In genomic region chr2:14244668-14245067, GRCm38 (mm10) we compare ENCODE assay signal across 24 mouse cellular contexts. TPM values are rescaled to one million over a fixed set of nuclear protein-coding genes. Genes with fewer than 3 reads are reported as not detected.
DNase-seq lines count a peak whose midpoint lies in the region; ATAC-seq and TF ChIP-seq lines count a peak whose summit lies in the region.
"Had no signal": no experiment of that assay in that cellular context is flagged by ENCODE, and none has a peak within 500 bp of the region (broad histone marks: within the 10 kb centered on the region; RNA-seq: fewer than 3 reads in every experiment).

No protein-coding gene starts in this region.

- WGBS in liver, postnatal 0 days (ENCODE audit: insufficient replicate concordance): 26% methylated on average over 2 of the region's 2 CpGs
- 38% methylated on average over 2 of the region's 2 CpGs for WGBS in liver, embryonic 12.5 days (ENCODE audit: insufficient replicate concordance)

- no peaks in the 10 kb centered on the region for H3K27me3 ChIP-seq in liver, postnatal 0 days (ENCODE audit: insufficient read depth, low read length)
- H3K27me3 ChIP-seq in liver, embryonic 12.5 days (replicated peaks): no peaks in the 10 kb centered on the region
- H3K27me3 ChIP-seq: heart, embryonic 13.5 days; hindbrain, embryonic 15.5 days; neural tube, embryonic 12.5 days had no signal

- no peak for DNase-seq in liver, postnatal 0 days
- peak; percentile 20 for DNase-seq in MEL-GATA-1-ER (ENCODE audit: extremely low read depth, low read depth)
- no peak for DNase-seq in layer of hippocampus, adult 9-11 months
- no peak for DNase-seq in urinary bladder, adult 18-20 months (ENCODE audit: low spot score in 2 of 2)
- DNase-seq in cerebellum, adult 9-11 months: no peak
- DNase-seq: adrenal gland, adult 2 months; cerebellum, postnatal 10 days; embryo, embryonic 11 days; gastrocnemius, adult 2 months; heart, adult 11 months; heart, postnatal 36 days; layer of hippocampus, postnatal 36 days; lung, adult 18-20 months; lung, postnatal 14 days; right cerebral cortex, adult 18-20 months; thymus, adult 2 months had no signal

- no peak for TF ChIP-seq EP300 in liver, postnatal 0 days (IDR thresholded peaks at IDR 0.05; ENCODE audit: low read depth)

- peaks cover 7% of the 10 kb centered on the region; the same call in 1 of the 2 replicates for H3K4me1 ChIP-seq in liver, postnatal 0 days (ENCODE audit: insufficient read depth)
- no peaks in the 10 kb centered on the region for H3K4me1 ChIP-seq in liver, embryonic 12.5 days
- H3K4me1 ChIP-seq: hindbrain, embryonic 15.5 days; midbrain, embryonic 10.5 days; neural tube, embryonic 12.5 days had no signal

- no peaks in the 10 kb centered on the region for H3K36me3 ChIP-seq in liver, postnatal 0 days (replicated peaks; ENCODE audit: insufficient read depth, low read length)
- no peaks in the 10 kb centered on the region for H3K36me3 ChIP-seq in liver, embryonic 12.5 days
- H3K36me3 ChIP-seq: G1E; heart, embryonic 13.5 days; hindbrain, embryonic 15.5 days; midbrain, embryonic 10.5 days; neural tube, embryonic 12.5 days had no signal

- no peak overlapping the region for H3K9ac ChIP-seq in liver, postnatal 0 days (replicated peaks)
- no peak overlapping the region for H3K9ac ChIP-seq in liver, embryonic 12.5 days
- H3K9ac ChIP-seq: heart, embryonic 13.5 days; hindbrain, embryonic 15.5 days; neural tube, embryonic 12.5 days had no signal

- H3K4me2 ChIP-seq in liver, postnatal 0 days (ENCODE audit: low read depth, low read length): peak overlapping the region; percentile 1
- no peak overlapping the region for H3K4me2 ChIP-seq in liver, embryonic 12.5 days
- H3K4me2 ChIP-seq: heart, embryonic 13.5 days; hindbrain, embryonic 15.5 days; neural tube, embryonic 12.5 days had no signal

- no peak overlapping the region for H3K4me3 ChIP-seq in liver, postnatal 0 days (ENCODE audit: low read depth, low read length)
- no peak overlapping the region for H3K4me3 ChIP-seq in liver, embryonic 12.5 days
- H3K4me3 ChIP-seq: gastrocnemius, adult 2 months; heart, embryonic 13.5 days; hindbrain, embryonic 15.5 days; midbrain, embryonic 10.5 days; neural tube, embryonic 12.5 days had no signal

- H3K27ac ChIP-seq in liver, postnatal 0 days (ENCODE audit: low read depth): no peak overlapping the region; the same call in 1 of the 2 replicates
- no peak overlapping the region for H3K27ac ChIP-seq in liver, embryonic 12.5 days
- H3K27ac ChIP-seq: gastrocnemius, adult 2 months; heart, embryonic 13.5 days; hindbrain, embryonic 15.5 days; midbrain, embryonic 10.5 days; neural tube, embryonic 12.5 days had no signal

- no peaks in the 10 kb centered on the region for H3K9me3 ChIP-seq in liver, postnatal 0 days (ENCODE audit: low read length)
- no peaks in the 10 kb centered on the region for H3K9me3 ChIP-seq in liver, embryonic 12.5 days (replicated peaks)
- H3K9me3 ChIP-seq: G1E; heart, embryonic 13.5 days; hindbrain, embryonic 15.5 days; midbrain, embryonic 10.5 days; neural tube, embryonic 12.5 days had no signal

- TF ChIP-seq CTCF in liver, postnatal 0 days (IDR thresholded peaks at IDR 0.05; ENCODE audit: low read depth): no peak

- no peak for ATAC-seq in liver, postnatal 0 days
- ATAC-seq in liver, embryonic 12.5 days: no peak
- peak; percentile 77 to 78 for ATAC-seq in hematopoietic stem cell, adult 5-6 weeks (replicated peaks in 1 of 2; ENCODE audit: insufficient read depth in 1 of 2, low FRiP score in 2 of 2, low TSS enrichment in 1 of 2, low read depth in 1 of 2, poor library complexity in 2 of 2, severe bottlenecking in 2 of 2)
- ATAC-seq in neutrophil, adult 5-6 weeks (ENCODE audit: extremely low read depth, insufficient number of reproducible peaks, low FRiP score, poor library complexity, severe bottlenecking): peak; percentile 68; the same call in 1 of the 2 replicates

RNA-seq across cellular contexts. Expression of gene Mrc1, which starts 15.5 kb away (rescaled TPM):
- 13.6 and 14.5 TPM in 2 replicates for polyA plus RNA-seq in liver, postnatal 0 days (2015; fragmentation: Nextera tagmentation; extraction: Ambion mirVana)
- polyA plus RNA-seq in liver, embryonic 12.5 days (2016; fragmentation: Nextera tagmentation; extraction: Ambion mirVana): 6.8 and 7.5 TPM in 2 replicates
- total RNA-seq in hematopoietic stem cell, adult 5-6 weeks (2017): 1.5 and 3.1 TPM in 2 replicates
- total RNA-seq in neutrophil, adult 5-6 weeks (2017): 1.1 and 2.1 TPM in 2 replicates
- polyA plus RNA-seq: G1E had no signal

Comparison
In these comparisons a context has a peak if more than half of its experiments do, and no peak if none do; other contexts are left out.
1. ATAC-seq: peak in hematopoietic stem cell, adult 5-6 weeks (2 of 2) and neutrophil, adult 5-6 weeks (single experiment); none in liver, postnatal 0 days (single experiment) and liver, embryonic 12.5 days (single experiment).